In genomic region chr17:51288751-51289150, GRCm38 (mm10) we compare ENCODE assay signal across 8 mouse cellular contexts.
DNase-seq lines count a peak whose midpoint lies in the region; ATAC-seq and TF ChIP-seq lines count a peak whose summit lies in the region.

No protein-coding gene starts in this region.

- H3K36me3 ChIP-seq in liver, embryonic 12.5 days, result no peaks in the 10 kb centered on the region
- no peaks in the 10 kb centered on the region for H3K36me3 ChIP-seq in testis, adult 2 months (ENCODE audit: control insufficient read depth, insufficient read depth, low read length)
- no peaks in the 10 kb centered on the region for H3K36me3 ChIP-seq in forebrain, embryonic 14.5 days (ENCODE audit: control insufficient read depth, insufficient read depth, low read length)

- H3K4me3 ChIP-seq in liver, embryonic 12.5 days, result no peak overlapping the region
- H3K4me3 ChIP-seq in testis, adult 2 months (ENCODE audit: control insufficient read depth, low read depth, low read length), result no peak overlapping the region
- H3K4me3 ChIP-seq in forebrain, embryonic 14.5 days (ENCODE audit: low read depth, low read length), result no peak overlapping the region

- no peak overlapping the region for H3K4me2 ChIP-seq in liver, embryonic 12.5 days
- H3K4me2 ChIP-seq in forebrain, embryonic 14.5 days (ENCODE audit: low read length), result no peak overlapping the region

- 54% methylated on average over 7 of the region's 7 CpGs for WGBS in liver, embryonic 12.5 days (ENCODE audit: insufficient replicate concordance)
- WGBS in forebrain, embryonic 14.5 days, result 73% methylated on average over 7 of the region's 7 CpGs

- H3K4me1 ChIP-seq in liver, embryonic 12.5 days, result no peaks in the 10 kb centered on the region
- H3K4me1 ChIP-seq in testis, adult 2 months (ENCODE audit: control insufficient read depth, insufficient read depth, low read length), result no peaks in the 10 kb centered on the region
- H3K4me1 ChIP-seq in forebrain, embryonic 14.5 days (ENCODE audit: control insufficient read depth, insufficient read depth, low read length), result no peaks in the 10 kb centered on the region

- H3K9me3 ChIP-seq in liver, embryonic 12.5 days (replicated peaks), result no peaks in the 10 kb centered on the region
- no peaks in the 10 kb centered on the region for H3K9me3 ChIP-seq in forebrain, embryonic 14.5 days (replicated peaks; ENCODE audit: control insufficient read depth, low read length)

- peak; percentile 56 for DNase-seq in liver
- peak; percentile 75 for DNase-seq in adrenal gland, adult 18-20 months (ENCODE audit: low spot score in 2 of 2)
- peak; percentile 7 to 64 for DNase-seq in kidney, adult 8-10 months
- peak; percentile 72 for DNase-seq in lung, postnatal 14 days
- DNase-seq in forebrain, embryonic 14.5 days (ENCODE audit: low spot score), result no peak

- peak; percentile 69; the same call in 1 of the 2 replicates for TF ChIP-seq CTCF in testis, adult 2 months (IDR thresholded peaks at IDR 0.05; ENCODE audit: control insufficient read depth, insufficient read depth, insufficient replicate concordance, low read depth, low read length)

- no peak for ATAC-seq in liver, embryonic 12.5 days
- ATAC-seq in common myeloid progenitor, adult 5-6 weeks (replicated peaks; ENCODE audit: low read depth, poor library complexity, severe bottlenecking), result peak; percentile 82
- no peak for ATAC-seq in forebrain, embryonic 14.5 days

- H3K9ac ChIP-seq in liver, embryonic 12.5 days, result no peak overlapping the region
- H3K9ac ChIP-seq in forebrain, embryonic 14.5 days (ENCODE audit: low read length), result no peak overlapping the region

- H3K27ac ChIP-seq in liver, embryonic 12.5 days, result no peak overlapping the region
- no peak overlapping the region for H3K27ac ChIP-seq in testis, adult 2 months (ENCODE audit: control insufficient read depth, insufficient read depth, low read depth, low read length)
- no peak overlapping the region for H3K27ac ChIP-seq in forebrain, embryonic 14.5 days (ENCODE audit: low read depth, low read length)

- H3K27me3 ChIP-seq in liver, embryonic 12.5 days (replicated peaks), result no peaks in the 10 kb centered on the region
- H3K27me3 ChIP-seq in testis, adult 2 months (ENCODE audit: control insufficient read depth, insufficient read depth, low read length), result no peaks in the 10 kb centered on the region
- no peaks in the 10 kb centered on the region for H3K27me3 ChIP-seq in forebrain, embryonic 14.5 days (replicated peaks; ENCODE audit: control insufficient read depth, insufficient read depth, low read length)

- no peak for TF ChIP-seq POLR2A in testis, adult 2 months (IDR thresholded peaks at IDR 0.05; ENCODE audit: control insufficient read depth, low read depth, low read length)
